Mouse (Mus musculus): Measurements from ENCODE around the gene Acadm.

- peak; percentile 84 for TF ChIP-seq CTCF (IDR thresholded peaks at IDR 0.05; ENCODE audit: low read depth, low read length)
- no peak for TF ChIP-seq POLR2A (IDR thresholded peaks at IDR 0.05; ENCODE audit: extremely low read depth, insufficient read depth, low read length)
Measured at GRCm38 (mm10) chr3:153904586-153904985, 39.8 kb downstream of the Acadm start.
